Mouse (Mus musculus) midbrain, embryonic 11.5 days (tissue): ENCODE data around the gene Ctse. TPM values are rescaled to one million over a fixed set of nuclear protein-coding genes. Genes with fewer than 3 reads are reported as not detected.
"Not testable (repeated sequence)": the region's sequence is repeated elsewhere in the genome, so short reads cannot be mapped to it uniquely, and the experiment has no call there.

ENCODE experiments used
- ATAC-seq: fragments of 200-750 bp; cut with Nextera tagmentation; 2 replicates; pipeline ENCODE4 v1.8.0; 2017; ENCODE audit warnings: moderate TSS enrichment, moderate library complexity; ENCODE audit not compliant: low FRiP score
- DNase-seq: peaks from one replicate; pipeline ENCODE4 v3.0.0; 2015; ENCODE audit warnings: low spot score; ENCODE audit errors: missing footprints
- H3K27ac ChIP-seq: fragments of 300-500 bp; sonication (generic); 2 replicates; pipeline ENCODE4 v1.5.1; 2014; ENCODE audit warnings: low read depth, low read length
- H3K27me3 ChIP-seq: fragments of 300-500 bp; sonication (generic); 2 replicates; pipeline ENCODE4 v1.6.1; 2014; ENCODE audit warnings: mild to moderate bottlenecking, low read length, moderate library complexity, mixed read lengths; ENCODE audit not compliant: control insufficient read depth, insufficient read depth
- H3K36me3 ChIP-seq: fragments of 300-500 bp; sonication (generic); 2 replicates; pipeline ENCODE4 v1.6.1; 2014; ENCODE audit warnings: mild to moderate bottlenecking, low read length, moderate library complexity, mixed read lengths; ENCODE audit not compliant: control insufficient read depth, insufficient read depth
- H3K4me1 ChIP-seq: fragments of 300-500 bp; sonication (generic); 2 replicates; pipeline ENCODE4 v1.6.1; 2014; ENCODE audit warnings: low read length; ENCODE audit not compliant: control insufficient read depth, insufficient read depth
- H3K4me2 ChIP-seq: fragments of 300-500 bp; sonication (generic); 2 replicates; pipeline ENCODE4 v1.6.1; 2014; ENCODE audit warnings: mild to moderate bottlenecking, moderate library complexity
- H3K4me3 ChIP-seq: fragments of 300-500 bp; sonication (generic); 2 replicates; pipeline ENCODE4 v1.5.1; 2014; ENCODE audit warnings: low read depth, low read length
- H3K9ac ChIP-seq: fragments of 300-500 bp; sonication (generic); 2 replicates; pipeline ENCODE4 v1.6.1; 2014; ENCODE audit warnings: low read length
- H3K9me3 ChIP-seq: fragments of 300-500 bp; sonication (generic); 2 replicates; pipeline ENCODE4 v1.6.1; 2016; ENCODE audit warnings: low read length; ENCODE audit not compliant: control insufficient read depth
- WGBS: fragments of 180-500 bp; shearing (Covaris S2); extraction: QIAGEN DNeasy Blood & Tissue Kit; methylation state at CpG from one replicate; pipeline ENCODE4 v1.1.7; 2014; 5-methylcytosine and 5-hydroxymethylcytosine counted together
- polyA plus RNA-seq: library from polyadenylated mRNA; unstranded; fragments of >200 nt; fragmentation: Nextera tagmentation; extraction: Ambion mirVana; gene quantifications from 2 replicates; pipeline ENCODE4 v1.2.1, GENCODE M21; 2014

The Ctse gene
- polyA plus RNA-seq, 1 experiment from 2014 or later: 0.31 TPM

DNA sequence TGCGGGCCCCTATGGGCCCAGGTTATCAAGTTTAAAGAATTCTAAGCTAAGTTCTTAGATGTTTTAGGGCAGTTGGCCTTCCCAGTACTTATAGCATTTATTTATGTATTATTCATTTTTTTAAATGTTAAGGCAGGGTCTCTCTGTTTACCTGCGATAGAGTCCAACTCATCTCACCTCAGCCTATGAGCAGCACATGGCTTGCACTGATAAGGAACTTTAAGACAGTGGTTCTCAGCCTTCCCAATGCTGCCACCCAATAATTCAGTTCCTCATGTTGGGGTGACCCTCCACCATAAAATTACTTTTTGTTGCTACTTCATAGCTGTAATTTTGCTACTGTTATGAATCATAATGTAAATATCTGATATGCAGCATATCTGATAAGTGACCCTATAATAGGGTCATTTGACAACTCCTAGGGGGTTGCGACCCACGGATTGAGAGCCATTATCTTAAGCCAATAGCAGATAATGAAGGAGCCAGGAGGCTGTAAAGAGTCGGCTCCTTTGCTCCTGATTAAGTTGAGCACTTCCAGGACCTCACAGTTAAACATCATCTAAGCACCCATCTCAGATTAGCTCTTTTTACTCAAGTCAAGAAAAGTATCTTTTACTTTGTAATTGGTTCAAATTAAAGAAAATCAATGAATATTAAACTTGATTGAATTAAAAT is 21.4 kb upstream of the Ctse start:
- 77% methylated on average over 5 of the region's 5 CpGs for WGBS
- ATAC-seq: no peak

DNA sequence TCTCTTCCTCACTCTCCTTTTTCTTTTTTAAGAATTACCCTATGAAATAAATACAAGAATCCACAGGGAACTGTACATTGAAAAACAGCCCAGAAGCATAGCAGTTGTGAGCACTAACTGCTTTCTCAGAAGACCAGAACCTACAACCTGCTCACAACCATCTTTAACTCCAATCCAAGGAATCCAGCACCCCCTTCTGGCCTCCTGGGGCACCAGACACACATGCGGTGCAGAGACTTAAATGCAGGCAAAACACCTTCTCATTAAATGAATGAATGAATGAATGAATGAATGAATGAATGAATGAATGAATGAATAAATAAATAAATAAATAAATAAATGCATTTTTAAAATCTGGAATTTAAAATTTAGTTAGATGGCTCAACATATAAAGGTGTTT is 19.5 kb upstream of the Ctse start:
- WGBS: 93% methylated on average over 1 of the region's 1 CpGs

More for the DNA sequence above, 21.4 kb upstream of the Ctse start:
- Histone ChIP-seq H3K4me3 (no peak overlapping the region), H3K27me3 (no peaks in the 10 kb centered on the region), H3K9me3 (no peaks in the 10 kb centered on the region), H3K27ac (no peak overlapping the region), H3K4me1 (no peaks in the 10 kb centered on the region), H3K4me2 (no peak overlapping the region), H3K36me3 (no peaks in the 10 kb centered on the region), H3K9ac (no peak overlapping the region)
- DNase-seq: no peak

DNA sequence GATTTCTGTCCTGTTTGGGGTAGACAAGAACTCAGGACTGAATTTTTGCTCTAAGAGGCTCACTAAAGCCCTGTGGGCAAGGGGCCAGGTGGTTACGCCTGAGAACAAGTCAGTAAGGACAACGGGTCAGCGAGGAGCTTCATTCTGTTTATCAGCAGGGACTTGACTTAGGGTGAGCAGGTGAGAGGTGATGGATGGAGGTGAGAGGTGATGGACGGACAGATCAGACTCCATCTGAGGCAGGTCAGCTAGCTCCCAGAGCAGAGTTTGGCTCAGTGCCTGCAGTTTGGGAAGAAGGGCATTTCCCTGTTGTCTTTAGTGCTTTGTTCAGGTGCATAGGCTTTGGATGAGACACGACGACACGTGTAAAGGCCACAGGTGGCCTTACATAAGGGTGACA is 18.8 kb upstream of the Ctse start:
- no peaks in the 10 kb centered on the region for H3K4me1 ChIP-seq
- no peak overlapping the region for H3K4me2 ChIP-seq
- no peak overlapping the region for H3K9ac ChIP-seq
- 88% methylated on average over 7 of the region's 7 CpGs for WGBS
- DNase-seq: no peak
- H3K4me3 ChIP-seq: no peak overlapping the region
- H3K9me3 ChIP-seq: no peaks in the 10 kb centered on the region
- ATAC-seq: no peak
- H3K27ac ChIP-seq: no peak overlapping the region
- no peaks in the 10 kb centered on the region for H3K36me3 ChIP-seq
- H3K27me3 ChIP-seq: no peaks in the 10 kb centered on the region

More for the DNA sequence above, 19.5 kb upstream of the Ctse start:
- DNase-seq (no peak), ATAC-seq (no peak)
- Histone ChIP-seq H3K9ac (no peak overlapping the region), H3K4me2 (no peak overlapping the region), H3K27ac (no peak overlapping the region), H3K4me3 (no peak overlapping the region), H3K36me3 (no peaks in the 10 kb centered on the region), H3K4me1 (no peaks in the 10 kb centered on the region), H3K9me3 (no peaks in the 10 kb centered on the region), H3K27me3 (no peaks in the 10 kb centered on the region)

DNA sequence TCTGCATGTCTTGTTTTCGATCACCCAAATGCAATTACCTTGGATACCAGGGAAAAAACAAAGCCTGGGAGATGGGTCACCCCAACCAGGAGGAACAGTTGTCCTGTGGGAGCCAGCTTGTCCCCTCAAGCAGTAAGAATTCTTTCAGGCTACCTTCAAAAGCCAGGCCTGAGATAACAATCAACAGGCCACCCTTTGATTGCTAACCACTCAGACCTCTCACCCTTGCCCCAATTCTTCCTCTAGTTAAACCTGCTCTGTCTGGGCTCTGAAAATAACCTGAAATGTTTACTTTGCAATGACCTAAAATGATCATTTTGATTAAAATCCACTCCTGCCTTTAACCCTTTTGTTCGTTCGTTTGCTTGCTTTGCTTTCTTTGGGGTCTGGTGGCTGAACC is 14.5 kb upstream of the Ctse start:
- no peak overlapping the region for H3K9ac ChIP-seq
- H3K27me3 ChIP-seq: no peaks in the 10 kb centered on the region
- H3K4me1 ChIP-seq: no peaks in the 10 kb centered on the region
- DNase-seq (no peak), ATAC-seq (no peak)
- no peak overlapping the region for H3K4me2 ChIP-seq
- no peaks in the 10 kb centered on the region for H3K9me3 ChIP-seq
- no peaks in the 10 kb centered on the region for H3K36me3 ChIP-seq
- no peak overlapping the region for H3K27ac ChIP-seq
- H3K4me3 ChIP-seq: no peak overlapping the region
- 90% methylated on average over 3 of the region's 3 CpGs for WGBS

DNA sequence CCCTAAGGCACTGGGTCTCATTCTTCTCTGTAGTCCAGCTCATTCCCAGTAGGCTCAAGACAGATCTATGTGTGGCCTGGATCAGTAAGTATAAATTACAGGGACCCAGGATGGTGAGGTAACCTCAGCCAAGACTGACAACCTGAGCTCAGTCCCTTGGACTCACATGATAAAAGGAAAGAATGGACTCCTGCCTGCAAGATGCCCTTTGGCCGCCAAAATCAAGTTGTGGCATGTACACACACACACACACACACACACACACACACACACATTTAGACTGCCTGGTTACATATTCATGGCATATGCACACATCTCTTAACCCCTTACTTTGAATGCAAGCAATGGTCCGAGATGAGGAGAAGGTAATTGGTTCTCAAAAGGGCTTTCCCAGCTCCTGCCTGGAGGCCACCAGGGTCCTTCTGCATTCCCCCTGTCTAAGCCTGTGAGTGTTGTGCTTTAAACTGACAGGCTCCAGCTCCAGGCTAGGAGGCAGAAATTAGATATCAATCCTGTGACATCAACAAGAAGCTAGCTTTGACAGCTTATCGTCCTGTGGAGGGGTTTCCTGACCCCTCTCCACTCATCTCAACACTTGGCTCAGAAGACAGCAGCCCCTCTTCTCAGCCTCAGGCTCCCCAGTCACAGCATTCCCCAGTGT is 13.8 kb upstream of the Ctse start:
- Histone ChIP-seq H3K4me1 (no peaks in the 10 kb centered on the region), H3K27ac (no peak overlapping the region), H3K27me3 (no peaks in the 10 kb centered on the region), H3K4me2 (no peak overlapping the region), H3K9ac (no peak overlapping the region), H3K36me3 (no peaks in the 10 kb centered on the region), H3K9me3 (no peaks in the 10 kb centered on the region), H3K4me3 (no peak overlapping the region)
- DNase-seq (no peak), ATAC-seq (no peak)
- 67% methylated on average over 3 of the region's 3 CpGs for WGBS

DNA sequence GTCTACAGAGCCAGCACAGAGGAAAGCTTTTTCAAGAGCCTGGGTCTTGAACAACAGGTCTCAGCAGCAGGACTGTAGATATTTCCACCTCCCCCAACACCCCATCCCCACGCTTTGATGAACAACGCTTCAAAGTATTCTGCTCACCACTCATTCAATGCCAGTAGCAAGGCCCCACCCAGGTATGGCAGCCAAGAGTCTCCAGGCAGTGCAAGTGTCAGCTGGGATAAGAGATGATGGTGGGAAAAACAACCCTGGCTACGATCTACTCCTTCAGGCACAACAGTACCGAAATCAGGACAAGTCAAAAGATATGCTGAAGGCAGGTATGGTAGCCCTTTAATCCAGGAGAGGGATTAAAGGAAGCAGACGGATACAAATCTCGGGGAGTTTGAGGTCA is 11.9 kb upstream of the Ctse start:
- no peak overlapping the region for H3K27ac ChIP-seq
- no peaks in the 10 kb centered on the region for H3K27me3 ChIP-seq
- WGBS: 87% methylated on average over 6 of the region's 6 CpGs
- no peak overlapping the region for H3K9ac ChIP-seq
- no peak overlapping the region for H3K4me2 ChIP-seq
- H3K4me1 ChIP-seq: no peaks in the 10 kb centered on the region
- H3K36me3 ChIP-seq: no peaks in the 10 kb centered on the region
- DNase-seq (no peak), ATAC-seq (no peak)
- no peaks in the 10 kb centered on the region for H3K9me3 ChIP-seq
- H3K4me3 ChIP-seq: no peak overlapping the region

DNA sequence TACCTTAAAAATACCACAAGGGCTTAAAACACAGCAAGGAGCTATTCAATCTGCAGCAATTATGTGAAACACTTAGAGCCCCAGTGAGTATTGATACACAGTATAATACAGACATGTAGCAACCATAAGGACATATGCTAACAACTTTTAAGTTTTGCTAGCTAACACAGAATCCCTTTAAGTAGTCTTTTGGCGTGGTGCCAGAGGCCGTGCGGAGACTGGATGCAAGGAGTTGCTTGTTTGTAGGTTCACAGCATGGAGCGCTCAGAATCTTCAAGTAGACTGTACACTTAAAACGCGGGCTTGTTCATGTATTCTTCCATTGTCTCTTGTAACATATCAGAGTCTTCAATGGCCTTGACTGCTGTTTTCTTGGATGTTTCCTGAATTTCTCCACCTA is 5.9 kb upstream of the Ctse start:
- DNase-seq, H3K9ac ChIP-seq, H3K36me3 ChIP-seq, H3K4me1 ChIP-seq, H3K9me3 ChIP-seq, H3K27me3 ChIP-seq, ATAC-seq, H3K27ac ChIP-seq, H3K4me3 ChIP-seq, H3K4me2 ChIP-seq: not testable (repeated sequence)
- WGBS: 88% methylated on average over 6 of the region's 6 CpGs

DNA sequence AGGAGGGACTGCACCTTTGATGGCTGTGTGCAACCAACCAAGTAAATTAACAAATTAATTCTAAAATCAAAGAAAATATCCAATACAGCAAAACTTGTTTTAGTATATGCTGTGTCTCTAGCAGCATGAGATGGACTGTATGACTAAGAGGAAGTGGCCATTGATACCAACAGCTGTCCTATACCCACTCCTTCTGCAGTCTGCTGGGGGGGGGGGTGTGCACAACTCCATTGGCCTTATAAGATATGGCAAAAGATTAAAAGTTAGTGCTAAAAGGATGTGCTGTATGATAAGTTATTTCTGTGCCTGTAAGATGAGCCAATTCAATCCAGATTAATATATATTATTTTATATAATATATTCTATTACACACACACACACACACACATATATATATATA is 3.6 kb upstream of the Ctse start:
- Histone ChIP-seq H3K9me3 (no peaks in the 10 kb centered on the region), H3K4me2 (no peak overlapping the region), H3K27ac (no peak overlapping the region), H3K36me3 (no peaks in the 10 kb centered on the region), H3K4me1 (no peaks in the 10 kb centered on the region), H3K4me3 (no peak overlapping the region), H3K9ac (no peak overlapping the region), H3K27me3 (no peaks in the 10 kb centered on the region)
- ATAC-seq (no peak), DNase-seq (no peak)

DNA sequence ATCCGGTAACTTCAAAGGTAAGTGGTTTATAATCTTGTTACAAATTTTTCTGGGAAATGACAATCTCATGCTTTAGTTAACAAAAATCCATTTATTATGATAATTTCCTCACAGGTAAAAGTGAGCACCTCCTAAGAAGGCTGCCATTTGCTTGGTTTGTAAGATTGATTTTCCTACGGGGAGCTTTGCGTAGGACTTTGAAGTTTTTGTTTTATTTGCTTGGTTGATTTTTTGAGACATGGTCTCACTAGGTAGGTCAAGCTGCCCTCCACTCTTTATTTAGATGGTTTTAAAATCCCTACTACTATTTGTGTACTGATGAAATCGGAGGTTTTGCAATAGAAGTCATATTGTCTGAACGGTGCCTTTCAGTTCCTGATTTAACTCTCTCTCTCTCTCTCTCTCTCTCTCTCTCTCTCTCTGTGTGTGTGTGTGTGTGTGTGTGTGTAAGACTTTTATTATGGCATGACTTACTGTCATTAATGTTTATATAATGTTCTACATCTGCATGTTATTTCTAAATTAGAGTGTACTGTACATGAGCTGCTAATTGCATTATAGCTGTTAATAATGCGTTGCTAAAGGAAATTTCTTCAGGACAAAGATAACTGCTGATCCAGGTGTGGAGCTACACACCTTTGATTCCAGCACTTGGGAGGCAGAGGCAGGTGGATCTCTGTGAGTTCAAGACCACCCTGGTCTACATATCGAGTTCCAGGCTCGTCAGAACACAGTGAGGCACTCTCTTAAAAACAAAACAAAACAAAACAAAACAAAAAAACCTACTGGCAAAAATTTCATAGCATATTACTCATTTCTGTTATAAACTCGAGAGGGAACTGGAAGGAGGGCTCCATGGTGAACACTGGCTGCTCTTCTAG is 675 bp downstream of the Ctse start:
- no peak overlapping the region for H3K4me2 ChIP-seq
- WGBS: 86% methylated on average over 9 of the region's 9 CpGs
- DNase-seq: no peak
- H3K36me3 ChIP-seq: no peaks in the 10 kb centered on the region
- H3K4me3 ChIP-seq: no peak overlapping the region
- no peaks in the 10 kb centered on the region for H3K9me3 ChIP-seq
- H3K9ac ChIP-seq: no peak overlapping the region
- H3K27ac ChIP-seq: no peak overlapping the region
- no peaks in the 10 kb centered on the region for H3K27me3 ChIP-seq
- ATAC-seq: no peak
- no peaks in the 10 kb centered on the region for H3K4me1 ChIP-seq
